Mouse (Mus musculus) gastrocnemius, adult 2 months (tissue): Measurements from ENCODE around the gene Nkg7. TPM values are rescaled to one million over a fixed set of nuclear protein-coding genes. Genes with fewer than 3 reads are reported as not detected.
"Not testable (repeated sequence)": the region's sequence is repeated elsewhere in the genome, so short reads cannot be mapped to it uniquely, and the experiment has no call there.

Experiments
- DNase-seq: peaks from one replicate; pipeline ENCODE4 v3.0.0; 2022
- H3K27ac ChIP-seq: fragments of 200-600 bp; 2 replicates; pipeline ENCODE4 v1.8.1; 2022; ENCODE audit warnings: mild to moderate bottlenecking
- H3K4me3 ChIP-seq: fragments of 200-600 bp; 2 replicates; pipeline ENCODE4 v1.8.1; 2022; ENCODE audit warnings: mild to moderate bottlenecking, moderate library complexity
- CTCF ChIP-seq: fragments of 200-600 bp; IDR thresholded peaks from 2 replicates; pipeline ENCODE4 v1.8.1; 2022; ENCODE audit warnings: antibody characterized with exemption, mild to moderate bottlenecking, moderate library complexity
- intact Hi-C: fragments of 180-260 bp; cut with DNase I; formaldehyde crosslinking; loops from one replicate; pipeline ENCODE4 v1.15.1; 2025
- long read RNA-seq, 2 experiments: library from polyadenylated mRNA; stranded (forward); transcript quantifications; one replicate each; pipeline ENCODE4 v2.0.0; 2021
- total RNA-seq, 2 experiments: library from RNA; stranded (reverse); gene quantifications; 2 replicates each; pipeline ENCODE4 v1.2.3; 2021

The Nkg7 gene
- not detected for total RNA-seq
- long read RNA-seq, experiment 1 = 0 reads
- long read RNA-seq, experiment 2 = 0 reads

- intact Hi-C loops = no loop called here
- Histone ChIP-seq H3K4me3 (no peak within 1 kb of the TSS), H3K27ac (no peak within 1 kb of the TSS)
- DNase-seq = no peak
- no peak for TF ChIP-seq CTCF
These were observed at the start of gene Nkg7 for GRCm38 (mm10) chr7:43436341-43437255. TSS of gene Nkg7 (plus strand) at chr7:43437073.

- DNase-seq = no peak
- no peak overlapping the region for H3K4me3 ChIP-seq
- H3K27ac ChIP-seq = no peak overlapping the region
- TF ChIP-seq CTCF = no peak
- intact Hi-C loops = no loop called here
These were observed 44.3 kb upstream of the Nkg7 start for GRCm38 (mm10) chr7:43392349-43393121.

- no peak overlapping the region for H3K4me3 ChIP-seq
- no peak for DNase-seq
- no peak overlapping the region for H3K27ac ChIP-seq
- intact Hi-C loops = no loop called here
- no peak for TF ChIP-seq CTCF
These were observed 37.4 kb upstream of the Nkg7 start for GRCm38 (mm10) chr7:43399501-43399900.

- intact Hi-C loops = no loop called here
- TF ChIP-seq CTCF = no peak
- no peak overlapping the region for H3K27ac ChIP-seq
- DNase-seq = no peak
- no peak overlapping the region for H3K4me3 ChIP-seq
These were observed 34.2 kb upstream of the Nkg7 start for GRCm38 (mm10) chr7:43402718-43403117.

GRCm38 (mm10) chr7:43407573-43407972 lies 29.3 kb upstream of the Nkg7 start:
- DNase-seq = no peak
- Histone ChIP-seq H3K4me3 (no peak overlapping the region), H3K27ac (no peak overlapping the region)
- no peak for TF ChIP-seq CTCF
- intact Hi-C loops = no loop called here

GRCm38 (mm10) chr7:43408131-43408553 lies 28.7 kb upstream of the Nkg7 start, which contains the start of gene Siglecg:
TSS of gene Siglecg (plus strand) at chr7:43408204.
- H3K27ac ChIP-seq = no peak within 1 kb of the TSS
- no peak within 1 kb of the TSS for H3K4me3 ChIP-seq
- intact Hi-C loops = no loop called here
- TF ChIP-seq CTCF = no peak
- DNase-seq = no peak

GRCm38 (mm10) chr7:43409084-43409483 lies 27.8 kb upstream of the Nkg7 start:
- Histone ChIP-seq H3K27ac (no peak overlapping the region), H3K4me3 (no peak overlapping the region)
- no peak for TF ChIP-seq CTCF
- no peak for DNase-seq
- intact Hi-C loops = no loop called here

GRCm38 (mm10) chr7:43411724-43412123 lies 25.1 kb upstream of the Nkg7 start:
- intact Hi-C loops, H3K27ac ChIP-seq, H3K4me3 ChIP-seq, DNase-seq: not testable (repeated sequence)

GRCm38 (mm10) chr7:43417298-43417697 lies 19.6 kb upstream of the Nkg7 start:
- no peak overlapping the region for H3K27ac ChIP-seq
- intact Hi-C loops = no loop called here
- H3K4me3 ChIP-seq = no peak overlapping the region
- TF ChIP-seq CTCF = no peak
- DNase-seq = no peak

- Histone ChIP-seq H3K27ac (no peak overlapping the region), H3K4me3 (no peak overlapping the region)
- peak; percentile 88 for DNase-seq
- intact Hi-C loops = loop anchor here (1.0 kb wide), 1 partner anchor 43 kb away; no protein-coding TSS in a partner anchor
- no peak; the same call in 1 of the 2 replicates for TF ChIP-seq CTCF
These were observed 13.8 kb upstream of the Nkg7 start for GRCm38 (mm10) chr7:43422995-43423617.

GRCm38 (mm10) chr7:43423991-43424625 lies 12.8 kb upstream of the Nkg7 start:
- intact Hi-C loops = loop anchor here (1.0 kb wide), 1 partner anchor 42 kb away; no protein-coding TSS in a partner anchor
- no peak overlapping the region for H3K4me3 ChIP-seq
- H3K27ac ChIP-seq = no peak overlapping the region
- TF ChIP-seq CTCF = no peak
- DNase-seq = no peak

GRCm38 (mm10) chr7:43427406-43427805 lies 9.5 kb upstream of the Nkg7 start, which contains the start of gene Lim2:
TSS of gene Lim2 (plus strand) at chr7:43427670.
- no peak for TF ChIP-seq CTCF
- Histone ChIP-seq H3K27ac (no peak within 1 kb of the TSS), H3K4me3 (no peak within 1 kb of the TSS)
- no peak for DNase-seq
- intact Hi-C loops = no loop called here
